Mouse (Mus musculus): Measurements from ENCODE around the gene 4931428L18Rik. TPM values are rescaled to one million over a fixed set of nuclear protein-coding genes. Genes with fewer than 3 reads are reported as not detected.

4931428L18Rik gene
- total RNA-seq, 1 experiment from 2014 or later, result 3.7 TPM

GRCm38 (mm10) chr1:31164527-31165189 is 57.8 kb downstream of the 4931428L18Rik start:
- ATAC-seq (replicated peaks in 1 of 2; ENCODE audit: insufficient read depth in 1 of 2, low FRiP score in 2 of 2, low TSS enrichment in 1 of 2, low read depth in 1 of 2, poor library complexity in 2 of 2, severe bottlenecking in 2 of 2), result no peak

- no peak for ATAC-seq (replicated peaks in 1 of 2; ENCODE audit: insufficient read depth in 1 of 2, low FRiP score in 2 of 2, low TSS enrichment in 1 of 2, low read depth in 1 of 2, poor library complexity in 2 of 2, severe bottlenecking in 2 of 2)
These were observed 65.6 kb downstream of the 4931428L18Rik start for GRCm38 (mm10) chr1:31156884-31157283.

- ATAC-seq (replicated peaks in 1 of 2; ENCODE audit: insufficient read depth in 1 of 2, low FRiP score in 2 of 2, low TSS enrichment in 1 of 2, low read depth in 1 of 2, poor library complexity in 2 of 2, severe bottlenecking in 2 of 2), result no peak
These were observed 66.3 kb downstream of the 4931428L18Rik start for GRCm38 (mm10) chr1:31156185-31156584.

DNA sequence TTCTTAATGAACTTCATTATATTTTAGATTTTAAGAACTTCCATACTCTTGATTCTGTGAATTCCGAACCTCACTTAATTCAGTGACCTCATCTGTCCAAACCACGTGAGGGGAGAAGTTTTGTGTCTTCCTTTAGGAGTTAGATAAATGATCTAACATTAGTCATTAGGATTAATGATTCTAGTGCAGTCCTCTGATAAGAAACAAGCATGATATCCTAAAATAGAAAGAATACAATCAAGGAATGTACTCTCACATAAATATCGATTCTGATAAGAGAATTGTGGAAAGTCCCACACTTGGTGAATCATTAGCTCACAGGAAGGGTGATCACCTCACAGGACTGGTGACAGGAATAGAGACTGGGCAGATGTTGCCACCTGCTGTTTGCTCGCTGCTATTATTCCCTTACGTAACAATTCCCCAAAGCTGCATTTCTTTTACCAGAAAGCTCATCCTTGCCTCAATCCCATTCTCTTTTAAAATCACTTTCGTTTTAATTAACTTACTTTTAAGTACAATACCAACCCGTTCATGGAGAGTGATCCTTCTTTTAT is 68.6 kb downstream of the 4931428L18Rik start:
- ATAC-seq (replicated peaks in 1 of 2; ENCODE audit: insufficient read depth in 1 of 2, low FRiP score in 2 of 2, low TSS enrichment in 1 of 2, low read depth in 1 of 2, poor library complexity in 2 of 2, severe bottlenecking in 2 of 2), result peak; percentile 86 to 90

- ATAC-seq (replicated peaks in 1 of 2; ENCODE audit: insufficient read depth in 1 of 2, low FRiP score in 2 of 2, low TSS enrichment in 1 of 2, low read depth in 1 of 2, poor library complexity in 2 of 2, severe bottlenecking in 2 of 2), result no peak
These were observed 69.6 kb downstream of the 4931428L18Rik start for GRCm38 (mm10) chr1:31152799-31153426.

GRCm38 (mm10) chr1:31150546-31150945 is 71.9 kb downstream of the 4931428L18Rik start:
- no peak for ATAC-seq (replicated peaks in 1 of 2; ENCODE audit: insufficient read depth in 1 of 2, low FRiP score in 2 of 2, low TSS enrichment in 1 of 2, low read depth in 1 of 2, poor library complexity in 2 of 2, severe bottlenecking in 2 of 2)

DNA sequence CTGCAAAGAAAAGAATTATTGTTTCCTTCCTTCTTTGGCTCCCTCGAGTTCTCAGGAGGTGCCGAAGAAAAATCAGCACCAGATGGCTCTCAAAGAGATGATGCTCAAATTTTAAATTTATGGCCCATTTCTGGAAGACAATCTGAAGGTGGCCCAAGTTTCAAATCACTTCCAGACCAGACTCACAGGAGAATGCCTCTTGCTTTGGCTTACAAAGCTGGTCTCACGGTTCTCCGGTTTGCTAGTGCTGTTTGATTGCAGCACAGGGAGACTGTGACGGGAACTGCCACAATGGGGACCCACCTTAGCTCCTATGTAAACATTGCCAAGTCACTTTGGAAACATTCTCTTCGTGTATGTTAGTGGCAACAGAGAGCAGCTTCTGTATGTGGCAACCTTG is 72.8 kb downstream of the 4931428L18Rik start:
- ATAC-seq (replicated peaks in 1 of 2; ENCODE audit: insufficient read depth in 1 of 2, low FRiP score in 2 of 2, low TSS enrichment in 1 of 2, low read depth in 1 of 2, poor library complexity in 2 of 2, severe bottlenecking in 2 of 2), result peak; percentile 50 to 52; a peak in 3 of 4 replicates

GRCm38 (mm10) chr1:31143571-31143970 is 78.9 kb downstream of the 4931428L18Rik start:
- ATAC-seq (replicated peaks in 1 of 2; ENCODE audit: insufficient read depth in 1 of 2, low FRiP score in 2 of 2, low TSS enrichment in 1 of 2, low read depth in 1 of 2, poor library complexity in 2 of 2, severe bottlenecking in 2 of 2), result no peak; a peak in 1 of 4 replicates

DNA sequence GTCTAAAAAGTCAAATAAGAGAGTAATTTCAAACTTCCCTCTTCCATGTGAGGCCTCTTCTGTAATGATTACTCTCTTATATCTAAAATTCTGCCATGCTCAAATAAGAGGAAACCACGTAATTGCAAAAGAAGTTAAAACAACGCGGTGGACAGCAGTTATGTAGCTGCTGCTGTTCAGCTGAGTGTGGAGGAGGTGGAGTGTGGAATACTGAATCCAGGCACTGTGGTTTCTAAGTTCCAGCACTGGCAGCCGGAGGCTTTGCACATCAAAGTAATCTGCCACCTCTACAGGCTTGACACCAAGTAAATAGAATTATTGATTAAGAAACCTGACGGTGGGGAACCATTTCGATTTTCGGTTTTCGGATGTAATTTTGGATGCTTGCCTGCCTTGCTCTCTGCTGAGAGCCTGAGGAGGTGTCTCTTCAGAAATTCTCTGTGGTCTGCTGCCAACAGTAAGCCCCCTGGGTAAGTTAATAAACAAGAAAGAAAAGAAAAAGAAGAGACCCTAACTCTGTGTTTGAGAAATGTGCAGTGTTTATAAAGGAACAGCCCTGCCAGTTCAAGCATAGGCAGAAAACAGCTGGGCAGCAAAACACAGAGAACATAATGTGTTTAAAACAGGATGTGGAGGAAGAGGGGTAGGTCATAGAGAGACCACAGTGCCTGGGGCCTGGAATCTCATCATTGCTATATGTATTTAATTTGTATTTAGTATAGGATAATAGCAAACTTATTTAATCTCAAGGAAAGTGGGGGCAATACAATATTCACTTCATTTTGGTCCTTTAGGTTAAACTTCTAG is 80.0 kb downstream of the 4931428L18Rik start:
- ATAC-seq (replicated peaks in 1 of 2; ENCODE audit: insufficient read depth in 1 of 2, low FRiP score in 2 of 2, low TSS enrichment in 1 of 2, low read depth in 1 of 2, poor library complexity in 2 of 2, severe bottlenecking in 2 of 2), result peak; percentile 27 to 60; a peak in 2 of 4 replicates

DNA sequence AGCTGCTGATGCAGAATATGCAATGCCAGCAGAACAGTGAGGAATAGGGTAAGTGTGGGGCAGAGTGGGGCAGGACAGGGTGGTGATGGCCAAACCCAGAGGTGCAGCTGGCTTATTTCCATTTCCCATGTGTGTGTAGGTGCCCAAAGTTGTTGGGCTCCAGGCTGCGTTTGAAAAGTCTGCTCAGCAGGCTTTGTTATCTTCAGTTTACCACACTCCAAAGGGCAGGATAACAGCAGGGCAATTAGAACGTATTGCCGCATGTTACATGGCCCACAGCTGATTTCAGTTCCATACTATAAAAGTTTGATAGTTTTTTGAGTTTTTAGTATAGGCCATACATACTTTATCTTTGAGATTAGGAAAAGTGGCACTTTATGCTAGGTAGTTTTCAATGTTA is 84.1 kb downstream of the 4931428L18Rik start:
- no peak for ATAC-seq (replicated peaks in 1 of 2; ENCODE audit: insufficient read depth in 1 of 2, low FRiP score in 2 of 2, low TSS enrichment in 1 of 2, low read depth in 1 of 2, poor library complexity in 2 of 2, severe bottlenecking in 2 of 2)

DNA sequence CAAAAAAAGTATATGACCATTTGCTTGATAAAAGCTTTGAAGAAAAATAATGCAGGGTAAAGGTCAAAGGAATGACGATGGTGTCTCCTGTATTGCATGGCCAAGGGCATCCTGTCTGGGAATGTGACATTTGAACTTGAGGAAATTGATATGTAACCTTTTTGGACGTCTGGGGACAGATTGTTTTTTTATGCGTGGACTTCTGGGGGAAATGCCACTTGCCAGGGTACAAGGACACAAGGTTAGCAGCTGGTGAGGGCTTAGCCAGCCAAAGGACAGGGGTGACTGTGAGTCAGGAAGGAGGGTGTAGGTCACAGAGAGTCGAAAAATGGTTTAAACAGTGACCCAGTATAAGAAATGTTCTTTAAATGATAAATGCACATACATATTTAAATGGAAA is 109.0 kb downstream of the 4931428L18Rik start:
- no peak for ATAC-seq (replicated peaks in 1 of 2; ENCODE audit: insufficient read depth in 1 of 2, low FRiP score in 2 of 2, low TSS enrichment in 1 of 2, low read depth in 1 of 2, poor library complexity in 2 of 2, severe bottlenecking in 2 of 2)

- no peak for ATAC-seq (replicated peaks in 1 of 2; ENCODE audit: insufficient read depth in 1 of 2, low FRiP score in 2 of 2, low TSS enrichment in 1 of 2, low read depth in 1 of 2, poor library complexity in 2 of 2, severe bottlenecking in 2 of 2)
These were observed 114.5 kb downstream of the 4931428L18Rik start for GRCm38 (mm10) chr1:31107961-31108360.

GRCm38 (mm10) chr1:31102863-31103657 is 119.4 kb downstream of the 4931428L18Rik start:
- no peak for ATAC-seq (replicated peaks in 1 of 2; ENCODE audit: insufficient read depth in 1 of 2, low FRiP score in 2 of 2, low TSS enrichment in 1 of 2, low read depth in 1 of 2, poor library complexity in 2 of 2, severe bottlenecking in 2 of 2)

DNA sequence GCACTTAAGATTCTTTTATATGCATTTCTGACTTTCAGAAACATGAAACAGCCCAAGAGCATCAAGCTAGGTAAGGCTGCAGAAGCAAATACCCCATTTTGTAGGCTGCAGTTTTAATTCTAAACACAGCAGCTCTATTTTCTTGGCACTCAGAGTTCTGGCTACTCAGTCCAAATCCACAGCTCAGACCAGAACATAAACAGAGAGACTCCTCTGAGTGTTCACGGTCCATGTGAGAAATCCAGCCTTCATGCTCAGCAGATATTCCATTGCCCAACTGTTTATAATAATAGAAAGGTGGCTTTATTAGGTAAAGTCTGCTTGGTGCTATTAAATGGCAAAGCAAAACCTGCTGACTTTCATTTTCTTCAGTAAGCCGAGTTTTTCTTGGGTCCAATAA is 120.2 kb downstream of the 4931428L18Rik start:
- ATAC-seq (replicated peaks in 1 of 2; ENCODE audit: insufficient read depth in 1 of 2, low FRiP score in 2 of 2, low TSS enrichment in 1 of 2, low read depth in 1 of 2, poor library complexity in 2 of 2, severe bottlenecking in 2 of 2), result no peak

GRCm38 (mm10) chr1:31097208-31097607 is 125.3 kb downstream of the 4931428L18Rik start:
- no peak for ATAC-seq (replicated peaks in 1 of 2; ENCODE audit: insufficient read depth in 1 of 2, low FRiP score in 2 of 2, low TSS enrichment in 1 of 2, low read depth in 1 of 2, poor library complexity in 2 of 2, severe bottlenecking in 2 of 2)

- no peak for ATAC-seq (replicated peaks in 1 of 2; ENCODE audit: insufficient read depth in 1 of 2, low FRiP score in 2 of 2, low TSS enrichment in 1 of 2, low read depth in 1 of 2, poor library complexity in 2 of 2, severe bottlenecking in 2 of 2)
These were observed 126.1 kb downstream of the 4931428L18Rik start for GRCm38 (mm10) chr1:31096466-31096793.

GRCm38 (mm10) chr1:31095706-31096465 is 126.6 kb downstream of the 4931428L18Rik start:
- ATAC-seq (replicated peaks in 1 of 2; ENCODE audit: insufficient read depth in 1 of 2, low FRiP score in 2 of 2, low TSS enrichment in 1 of 2, low read depth in 1 of 2, poor library complexity in 2 of 2, severe bottlenecking in 2 of 2), result no peak
